ENCODE assay signal across 8 mouse cellular contexts in the genomic region with DNA sequence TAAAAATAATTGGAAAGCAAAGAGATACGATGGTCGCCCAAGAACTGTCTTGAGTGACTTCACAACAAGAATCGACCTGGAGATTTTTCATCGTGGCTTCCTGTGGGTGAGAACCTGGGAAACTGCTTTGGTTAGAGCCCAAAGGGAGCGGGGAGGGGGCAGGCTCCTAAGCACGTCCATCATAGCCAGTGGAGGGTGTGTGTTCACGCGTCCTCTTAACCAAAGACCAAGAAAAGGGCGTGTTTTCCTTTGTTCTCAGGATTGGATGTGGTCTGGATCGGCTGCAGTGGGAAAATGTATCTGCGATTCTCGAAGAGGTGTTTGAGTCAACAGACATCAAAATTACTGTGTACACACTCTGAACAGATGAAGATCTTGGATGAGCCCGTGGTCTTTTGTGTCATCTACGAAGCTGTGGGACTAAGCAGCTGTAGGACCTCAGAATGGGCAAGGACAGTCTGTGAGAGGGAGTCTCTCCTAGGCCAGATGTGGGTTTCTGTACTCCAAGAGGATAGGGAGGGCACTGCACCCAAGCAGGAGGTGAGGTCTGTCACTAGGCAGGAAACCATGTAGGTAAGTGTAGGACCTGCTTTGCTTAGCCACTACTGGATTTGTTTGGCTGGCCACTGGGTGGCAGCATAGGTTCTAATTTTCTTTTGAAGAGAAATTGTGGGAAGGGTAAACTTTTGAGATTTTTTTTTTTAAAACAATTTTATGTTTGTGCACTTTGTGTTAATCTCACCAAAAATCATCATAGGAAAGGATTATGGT. TPM values are rescaled to one million over a fixed set of nuclear protein-coding genes. Genes with fewer than 3 reads are reported as not detected.
DNase-seq lines count a peak whose midpoint lies in the region; ATAC-seq and TF ChIP-seq lines count a peak whose summit lies in the region.

No protein-coding gene starts in this region.

- peak; percentile 35 for TF ChIP-seq CTCF in bone marrow, adult 2 months (IDR thresholded peaks at IDR 0.05; ENCODE audit: control insufficient read depth, insufficient read depth, low read length)

- no peak for TF ChIP-seq POLR2A in bone marrow, adult 2 months (IDR thresholded peaks at IDR 0.05; ENCODE audit: borderline replicate concordance, control insufficient read depth, low read depth, low read length)

- DNase-seq in heart, adult 11 months: peak; percentile 94
- DNase-seq in heart, adult 8-10 months (ENCODE audit: low spot score): no peak
- DNase-seq in intestine, embryonic 14.5 days (ENCODE audit: low spot score): peak; percentile 79
- DNase-seq in limb, embryonic 11.5 days (ENCODE audit: low spot score): peak; percentile 79

- 90% methylated on average over 14 of the region's 14 CpGs for WGBS in bone marrow, adult 2 months
- 92% methylated on average over 14 of the region's 14 CpGs for WGBS in forebrain, embryonic 15.5 days
- 81% methylated on average over 14 of the region's 14 CpGs for WGBS in intestine, embryonic 14.5 days
- WGBS in limb, embryonic 11.5 days: 94% methylated on average over 14 of the region's 14 CpGs
- 93% methylated on average over 14 of the region's 14 CpGs for WGBS in midbrain, embryonic 12.5 days
- WGBS in stomach, embryonic 14.5 days: 80% methylated on average over 14 of the region's 14 CpGs

- H3K4me1 ChIP-seq in bone marrow, adult 2 months (ENCODE audit: control insufficient read depth, insufficient read depth, low read length): no peaks in the 10 kb centered on the region; the same call in 1 of the 2 replicates
- H3K4me1 ChIP-seq in forebrain, embryonic 15.5 days: peaks cover 5% of the 10 kb centered on the region
- H3K4me1 ChIP-seq in intestine, embryonic 14.5 days (replicated peaks; ENCODE audit: control insufficient read depth, insufficient read depth, low read length): peaks cover 8% of the 10 kb centered on the region; the same call in 1 of the 2 replicates
- H3K4me1 ChIP-seq in limb, embryonic 11.5 days (ENCODE audit: control insufficient read depth, insufficient read depth, low read length): peaks cover 4% of the 10 kb centered on the region; the same call in 1 of the 2 replicates
- H3K4me1 ChIP-seq in midbrain, embryonic 12.5 days: peaks cover 5% of the 10 kb centered on the region; the same call in 1 of the 2 replicates
- H3K4me1 ChIP-seq in stomach, embryonic 14.5 days (ENCODE audit: control insufficient read depth, insufficient read depth, low read length): 0 out of 2 replicates have a peak, but pooled peaks cover 4% of the 10 kb centered on the region

- peaks cover 10% of the 10 kb centered on the region for H3K36me3 ChIP-seq in forebrain, embryonic 15.5 days
- peaks cover 50% of the 10 kb centered on the region for H3K36me3 ChIP-seq in intestine, embryonic 14.5 days (ENCODE audit: control insufficient read depth, insufficient read depth, low read length)
- H3K36me3 ChIP-seq in limb, embryonic 11.5 days (ENCODE audit: control insufficient read depth, insufficient read depth, low read length): peaks cover 4% of the 10 kb centered on the region; the same call in 1 of the 2 replicates
- H3K36me3 ChIP-seq in midbrain, embryonic 12.5 days: peaks cover 41% of the 10 kb centered on the region
- H3K36me3 ChIP-seq in stomach, embryonic 14.5 days (ENCODE audit: control insufficient read depth, insufficient read depth, low read length): peaks cover 27% of the 10 kb centered on the region; the same call in 1 of the 2 replicates

- no peaks in the 10 kb centered on the region for H3K9me3 ChIP-seq in forebrain, embryonic 15.5 days
- no peaks in the 10 kb centered on the region for H3K9me3 ChIP-seq in intestine, embryonic 14.5 days (ENCODE audit: control insufficient read depth, low read length)
- no peaks in the 10 kb centered on the region for H3K9me3 ChIP-seq in limb, embryonic 11.5 days (ENCODE audit: control insufficient read depth, low read length)
- no peaks in the 10 kb centered on the region for H3K9me3 ChIP-seq in midbrain, embryonic 12.5 days
- no peaks in the 10 kb centered on the region for H3K9me3 ChIP-seq in stomach, embryonic 14.5 days (ENCODE audit: control insufficient read depth, low read depth, low read length)

- H3K4me3 ChIP-seq in bone marrow, adult 2 months (replicated peaks; ENCODE audit: control insufficient read depth, low read depth, low read length): no peak overlapping the region
- H3K4me3 ChIP-seq in forebrain, embryonic 15.5 days: no peak overlapping the region
- no peak overlapping the region for H3K4me3 ChIP-seq in intestine, embryonic 14.5 days (ENCODE audit: low read depth, low read length)
- no peak overlapping the region for H3K4me3 ChIP-seq in limb, embryonic 11.5 days (ENCODE audit: low read depth, low read length)
- no peak overlapping the region for H3K4me3 ChIP-seq in midbrain, embryonic 12.5 days
- no peak overlapping the region for H3K4me3 ChIP-seq in stomach, embryonic 14.5 days (ENCODE audit: low read depth, low read length)

- H3K9ac ChIP-seq in forebrain, embryonic 15.5 days (replicated peaks): no peak overlapping the region
- no peak overlapping the region for H3K9ac ChIP-seq in intestine, embryonic 14.5 days (ENCODE audit: low read length)
- H3K9ac ChIP-seq in limb, embryonic 11.5 days (ENCODE audit: low read length): no peak overlapping the region
- no peak overlapping the region for H3K9ac ChIP-seq in midbrain, embryonic 12.5 days (replicated peaks)
- H3K9ac ChIP-seq in stomach, embryonic 14.5 days (replicated peaks; ENCODE audit: low read depth, low read length): no peak overlapping the region

- ATAC-seq in forebrain, embryonic 15.5 days (replicated peaks): peak; percentile 75
- peak; percentile 72 for ATAC-seq in intestine, embryonic 14.5 days (replicated peaks; ENCODE audit: low FRiP score, low TSS enrichment, low read depth)
- peak; percentile 73; the same call in 1 of the 2 replicates for ATAC-seq in limb, embryonic 11.5 days (ENCODE audit: insufficient number of reproducible peaks, low FRiP score, low TSS enrichment, low read depth)
- ATAC-seq in midbrain, embryonic 12.5 days (ENCODE audit: low FRiP score, low read depth): 0 out of 2 replicates have a peak, but pooled peaks have one; percentile 44
- peak; percentile 71; the same call in 1 of the 2 replicates for ATAC-seq in stomach, embryonic 14.5 days (ENCODE audit: insufficient number of reproducible peaks, insufficient read depth, low FRiP score, low read depth)

- H3K4me2 ChIP-seq in forebrain, embryonic 15.5 days (replicated peaks): no peak overlapping the region
- no peak overlapping the region for H3K4me2 ChIP-seq in intestine, embryonic 14.5 days (ENCODE audit: low read length)
- H3K4me2 ChIP-seq in limb, embryonic 11.5 days (ENCODE audit: low read depth, severe bottlenecking): no peak overlapping the region
- no peak overlapping the region for H3K4me2 ChIP-seq in midbrain, embryonic 12.5 days (replicated peaks)
- no peak overlapping the region for H3K4me2 ChIP-seq in stomach, embryonic 14.5 days (replicated peaks; ENCODE audit: low read depth, low read length)

- no peak overlapping the region for H3K27ac ChIP-seq in bone marrow, adult 2 months (ENCODE audit: control insufficient read depth, insufficient read depth, low read depth, low read length, poor library complexity)
- H3K27ac ChIP-seq in forebrain, embryonic 15.5 days (replicated peaks): no peak overlapping the region; the same call in 1 of the 2 replicates
- H3K27ac ChIP-seq in intestine, embryonic 14.5 days (ENCODE audit: low read depth): peak overlapping the region; percentile 38; the same call in 1 of the 2 replicates
- no peak overlapping the region for H3K27ac ChIP-seq in limb, embryonic 11.5 days (replicated peaks; ENCODE audit: low read depth, low read length)
- no peak overlapping the region for H3K27ac ChIP-seq in midbrain, embryonic 12.5 days (replicated peaks)
- no peak overlapping the region for H3K27ac ChIP-seq in stomach, embryonic 14.5 days (ENCODE audit: low read length)

- no peaks in the 10 kb centered on the region for H3K27me3 ChIP-seq in forebrain, embryonic 15.5 days
- no peaks in the 10 kb centered on the region for H3K27me3 ChIP-seq in intestine, embryonic 14.5 days (replicated peaks; ENCODE audit: control insufficient read depth, insufficient read depth, low read length)
- H3K27me3 ChIP-seq in limb, embryonic 11.5 days (ENCODE audit: control insufficient read depth, insufficient read depth, low read length): no peaks in the 10 kb centered on the region
- H3K27me3 ChIP-seq in midbrain, embryonic 12.5 days: no peaks in the 10 kb centered on the region
- no peaks in the 10 kb centered on the region for H3K27me3 ChIP-seq in stomach, embryonic 14.5 days (ENCODE audit: control insufficient read depth, insufficient read depth, low read length)

RNA-seq across cellular contexts. Expression of a gene that starts 6.8 kb away (rescaled TPM):
- total RNA-seq in heart, adult 8-10 months (2022): 10 to 100 TPM; 16.3 to 24.2 (median 22.1) TPM
- polyA plus RNA-seq in bone marrow, adult 2 months (2011; ENCODE audit: insufficient read depth, insufficient read length, low replicate concordance, missing spikeins): 36.6 and 44.1 TPM in 2 replicates
- polyA plus RNA-seq in forebrain, embryonic 15.5 days (2015; fragmentation: Nextera tagmentation; extraction: Ambion mirVana): 59.0 and 60.7 TPM in 2 replicates
- polyA plus RNA-seq in intestine, embryonic 14.5 days (2014; fragmentation: Nextera tagmentation; extraction: Ambion mirVana): 72.4 and 77.7 TPM in 2 replicates
- 71.6 and 75.0 TPM in 2 replicates for polyA plus RNA-seq in limb, embryonic 11.5 days (2014; fragmentation: Nextera tagmentation; extraction: Ambion mirVana)
- 79.4 and 81.8 TPM in 2 replicates for polyA plus RNA-seq in midbrain, embryonic 12.5 days (2016; fragmentation: Nextera tagmentation; extraction: Ambion mirVana)
- polyA plus RNA-seq in stomach, embryonic 14.5 days (2014; fragmentation: Nextera tagmentation; extraction: Ambion mirVana): 62.8 and 67.4 TPM in 2 replicates

RNA-seq across cellular contexts. Expression of a gene that starts 6.9 kb away (rescaled TPM):
- total RNA-seq in heart, adult 8-10 months (2022): 10 to 100 TPM; 10.8 to 19.7 (median 15.5) TPM
- 24.2 and 28.6 TPM in 2 replicates for polyA plus RNA-seq in bone marrow, adult 2 months (2011; ENCODE audit: insufficient read depth, insufficient read length, low replicate concordance, missing spikeins)
- 17.6 and 18.9 TPM in 2 replicates for polyA plus RNA-seq in forebrain, embryonic 15.5 days (2015; fragmentation: Nextera tagmentation; extraction: Ambion mirVana)
- polyA plus RNA-seq in intestine, embryonic 14.5 days (2014; fragmentation: Nextera tagmentation; extraction: Ambion mirVana): 21.4 and 24.0 TPM in 2 replicates
- 30.5 and 31.2 TPM in 2 replicates for polyA plus RNA-seq in limb, embryonic 11.5 days (2014; fragmentation: Nextera tagmentation; extraction: Ambion mirVana)
- polyA plus RNA-seq in midbrain, embryonic 12.5 days (2016; fragmentation: Nextera tagmentation; extraction: Ambion mirVana): 15.4 and 17.2 TPM in 2 replicates
- 24.1 and 26.5 TPM in 2 replicates for polyA plus RNA-seq in stomach, embryonic 14.5 days (2014; fragmentation: Nextera tagmentation; extraction: Ambion mirVana)

RNA-seq across cellular contexts. Expression of a gene that starts 16.1 kb away (rescaled TPM):
- 100 to 1,000 TPM; 239 to 263 (median 259) TPM for total RNA-seq in heart, adult 8-10 months (2022)
- polyA plus RNA-seq in bone marrow, adult 2 months (2011; ENCODE audit: insufficient read depth, insufficient read length, low replicate concordance, missing spikeins): 0.92 TPM in 1 of 2 replicates, not detected in the other
- 0.19 and 0.73 TPM in 2 replicates for polyA plus RNA-seq in forebrain, embryonic 15.5 days (2015; fragmentation: Nextera tagmentation; extraction: Ambion mirVana)
- 2.4 and 3.3 TPM in 2 replicates for polyA plus RNA-seq in intestine, embryonic 14.5 days (2014; fragmentation: Nextera tagmentation; extraction: Ambion mirVana)
- polyA plus RNA-seq in limb, embryonic 11.5 days (2014; fragmentation: Nextera tagmentation; extraction: Ambion mirVana): 1.5 and 2.2 TPM in 2 replicates
- 0.59 and 0.85 TPM in 2 replicates for polyA plus RNA-seq in midbrain, embryonic 12.5 days (2016; fragmentation: Nextera tagmentation; extraction: Ambion mirVana)
- 2.9 and 3.5 TPM in 2 replicates for polyA plus RNA-seq in stomach, embryonic 14.5 days (2014; fragmentation: Nextera tagmentation; extraction: Ambion mirVana)

RNA-seq across cellular contexts. Expression of a gene that starts 34.7 kb away (rescaled TPM):
- not detected for total RNA-seq in heart, adult 8-10 months (2022)
- polyA plus RNA-seq in bone marrow, adult 2 months (2011; ENCODE audit: insufficient read depth, insufficient read length, low replicate concordance, missing spikeins): 307 and 314 TPM in 2 replicates
- polyA plus RNA-seq in forebrain, embryonic 15.5 days (2015; fragmentation: Nextera tagmentation; extraction: Ambion mirVana): 2.3 and 2.8 TPM in 2 replicates
- 1.6 and 1.7 TPM in 2 replicates for polyA plus RNA-seq in intestine, embryonic 14.5 days (2014; fragmentation: Nextera tagmentation; extraction: Ambion mirVana)
- polyA plus RNA-seq in limb, embryonic 11.5 days (2014; fragmentation: Nextera tagmentation; extraction: Ambion mirVana): 0.50 and 0.63 TPM in 2 replicates
- 1.8 TPM in 2 replicates for polyA plus RNA-seq in midbrain, embryonic 12.5 days (2016; fragmentation: Nextera tagmentation; extraction: Ambion mirVana)
- 0.82 and 1.5 TPM in 2 replicates for polyA plus RNA-seq in stomach, embryonic 14.5 days (2014; fragmentation: Nextera tagmentation; extraction: Ambion mirVana)

RNA-seq across cellular contexts. Expression of a gene that starts 38.1 kb away (rescaled TPM):
- total RNA-seq in heart, adult 8-10 months (2022): not detected
- polyA plus RNA-seq in bone marrow, adult 2 months (2011; ENCODE audit: insufficient read depth, insufficient read length, low replicate concordance, missing spikeins): 4.3 and 4.7 TPM in 2 replicates
- 0.17 and 0.24 TPM in 2 replicates for polyA plus RNA-seq in forebrain, embryonic 15.5 days (2015; fragmentation: Nextera tagmentation; extraction: Ambion mirVana)
- polyA plus RNA-seq in intestine, embryonic 14.5 days (2014; fragmentation: Nextera tagmentation; extraction: Ambion mirVana): 33.5 and 37.0 TPM in 2 replicates
- polyA plus RNA-seq in limb, embryonic 11.5 days (2014; fragmentation: Nextera tagmentation; extraction: Ambion mirVana): 0.13 and 0.33 TPM in 2 replicates
- polyA plus RNA-seq in midbrain, embryonic 12.5 days (2016; fragmentation: Nextera tagmentation; extraction: Ambion mirVana): 0.08 and 0.22 TPM in 2 replicates
- polyA plus RNA-seq in stomach, embryonic 14.5 days (2014; fragmentation: Nextera tagmentation; extraction: Ambion mirVana): 11.6 and 12.5 TPM in 2 replicates
